8 mouse cellular contexts compared by ENCODE assay signal in genomic region chr5:142974598-142975121, GRCm38 (mm10). TPM values are rescaled to one million over a fixed set of nuclear protein-coding genes. Genes with fewer than 3 reads are reported as not detected.
DNase-seq lines count a peak whose midpoint lies in the region; ATAC-seq lines count a peak whose summit lies in the region.

No protein-coding gene starts in this region.

- no peaks in the 10 kb centered on the region for H3K9me3 ChIP-seq in limb, embryonic 12.5 days

- peak overlapping the region; percentile 9; the same call in 1 of the 2 replicates for H3K4me2 ChIP-seq in limb, embryonic 12.5 days

- no peak overlapping the region for H3K4me3 ChIP-seq in limb, embryonic 12.5 days (replicated peaks)

- no peaks in the 10 kb centered on the region for H3K27me3 ChIP-seq in limb, embryonic 12.5 days

- H3K4me1 ChIP-seq in limb, embryonic 12.5 days (replicated peaks): peaks cover 7% of the 10 kb centered on the region; the same call in 1 of the 2 replicates

- peaks cover 45% of the 10 kb centered on the region for H3K36me3 ChIP-seq in limb, embryonic 12.5 days

- peak overlapping the region; percentile 73 for H3K27ac ChIP-seq in limb, embryonic 12.5 days

- peak; percentile 57 for DNase-seq in adrenal gland, postnatal 14 days
- no peak for DNase-seq in adrenal gland, postnatal 4 days (ENCODE audit: low spot score in 2 of 2)
- peak; percentile 70 for DNase-seq in ZHBTc4 (ENCODE audit: low read depth, low spot score)
- peak; percentile 53 for DNase-seq in forelimb bud, embryonic 11.5 days (ENCODE audit: low read depth, low spot score)
- peak; percentile 73 for DNase-seq in induced T-regulatory cell, adult 2 months (ENCODE audit: low read depth)
- peak; percentile 65 for DNase-seq in neural tube, embryonic 10.5 days (ENCODE audit: extremely low spot score, low spot score)
- DNase-seq in thymus, postnatal 4 days: peak; percentile 49

- ATAC-seq in limb, embryonic 12.5 days (ENCODE audit: insufficient number of reproducible peaks, insufficient read depth, low FRiP score, low TSS enrichment, low read depth): peak; percentile 34; the same call in 1 of the 2 replicates

- no peak overlapping the region for H3K9ac ChIP-seq in limb, embryonic 12.5 days (replicated peaks)

- WGBS in limb, embryonic 12.5 days: 29% methylated on average over 18 of the region's 18 CpGs

RNA-seq across cellular contexts. Expression of gene Fscn1, which starts 14.5 kb away (rescaled TPM):
- total RNA-seq in adrenal gland, postnatal 14 days (2021): 62.0 and 75.3 TPM in 2 replicates
- 100 to 1,000 TPM; 122 to 151 TPM for total RNA-seq in adrenal gland, postnatal 4 days (2021)
- polyA plus RNA-seq in limb, embryonic 12.5 days (2016; fragmentation: Nextera tagmentation; extraction: Ambion mirVana): 576 and 587 TPM in 2 replicates

Comparison
In these comparisons a context has a peak if more than half of its experiments do, and no peak if none do; other contexts are left out.
1. DNase-seq: peak in adrenal gland, postnatal 14 days (single experiment), ZHBTc4 (single experiment), forelimb bud, embryonic 11.5 days (single experiment), induced T-regulatory cell, adult 2 months (single experiment), neural tube, embryonic 10.5 days (single experiment) and thymus, postnatal 4 days (single experiment); none in adrenal gland, postnatal 4 days (0 of 2).